Mouse (Mus musculus): ENCODE results near the gene Fpr-rs4. TPM values are rescaled to one million over a fixed set of nuclear protein-coding genes. Genes with fewer than 3 reads are reported as not detected.
"Not testable (repeated sequence)": the region's sequence is repeated elsewhere in the genome, so short reads cannot be mapped to it uniquely, and the experiment has no call there.

The Fpr-rs4 gene
- not detected in 2 replicates for polyA plus RNA-seq (2012)

DNA sequence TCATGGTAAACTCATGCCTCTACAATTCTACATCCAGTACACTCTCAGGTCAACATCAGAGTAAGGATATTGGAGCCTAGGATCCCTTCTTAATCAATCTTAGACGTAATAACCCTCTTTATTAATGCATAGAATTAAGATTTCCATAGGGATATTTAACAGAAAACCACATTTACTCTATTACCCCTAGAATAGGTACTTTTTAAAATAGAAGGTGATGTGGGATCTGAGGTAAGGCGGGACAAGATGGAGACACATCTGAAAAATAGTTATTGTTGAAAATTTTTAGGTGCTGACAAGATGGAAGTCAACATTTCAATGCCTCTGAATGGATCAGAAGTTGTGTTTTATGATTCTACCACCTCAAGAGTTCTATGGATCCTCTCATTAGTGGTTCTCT, at the start of gene Fpr-rs4:
Fpr-rs4 (plus strand) TSS at position 301 of the 400 bp plus-strand sequence.
- Histone ChIP-seq H3K4me3 (replicated peaks) (no peak within 1 kb of the TSS), H3K36me3 (ENCODE audit: control insufficient read depth) (no peaks in the 10 kb centered on the region)

DNA sequence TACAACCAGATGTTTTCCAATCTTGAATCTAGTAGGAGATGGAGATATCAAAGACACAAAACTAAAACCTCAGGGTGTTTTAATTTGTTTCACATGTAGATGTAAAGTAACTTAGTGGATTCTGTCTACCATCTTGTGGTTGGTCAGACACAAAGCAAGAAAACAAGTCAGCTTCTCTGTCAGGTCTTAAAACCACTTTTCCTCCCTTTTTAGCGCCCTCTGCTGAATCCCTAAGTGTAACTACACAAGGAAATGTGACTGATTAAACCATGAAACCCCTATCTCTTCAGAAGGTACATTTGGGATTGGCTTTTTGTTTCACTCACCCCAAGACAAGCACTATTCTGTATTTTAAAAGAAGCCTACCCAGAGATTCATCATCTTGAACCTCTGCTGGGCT, 48.1 kb upstream of the Fpr-rs4 start:
- Histone ChIP-seq H3K4me1 (ENCODE audit: control insufficient read depth) (no peaks in the 10 kb centered on the region), H3K9me3 (ENCODE audit: control insufficient read depth, low read length) (peaks cover 3% of the 10 kb centered on the region), H3K36me3 (ENCODE audit: control insufficient read depth) (no peaks in the 10 kb centered on the region), H3K4me3 (replicated peaks) (no peak overlapping the region), H3K27me3 (ENCODE audit: control insufficient read depth) (no peaks in the 10 kb centered on the region)
- TF ChIP-seq GATA1 (IDR thresholded peaks at IDR 0.05; ENCODE audit: low read length), result no peak
- no peak for TF ChIP-seq TAL1 (IDR thresholded peaks at IDR 0.05; ENCODE audit: low read length)

More for the DNA sequence above, at the start of gene Fpr-rs4:
- H3K27me3 ChIP-seq (ENCODE audit: control insufficient read depth), result no peaks in the 10 kb centered on the region
- TF ChIP-seq GATA1 (IDR thresholded peaks at IDR 0.05; ENCODE audit: low read length) (no peak), TAL1 (IDR thresholded peaks at IDR 0.05; ENCODE audit: low read length) (no peak)
- no peaks in the 10 kb centered on the region for H3K9me3 ChIP-seq (ENCODE audit: control insufficient read depth, low read length)
- no peaks in the 10 kb centered on the region for H3K4me1 ChIP-seq (ENCODE audit: control insufficient read depth)

DNA sequence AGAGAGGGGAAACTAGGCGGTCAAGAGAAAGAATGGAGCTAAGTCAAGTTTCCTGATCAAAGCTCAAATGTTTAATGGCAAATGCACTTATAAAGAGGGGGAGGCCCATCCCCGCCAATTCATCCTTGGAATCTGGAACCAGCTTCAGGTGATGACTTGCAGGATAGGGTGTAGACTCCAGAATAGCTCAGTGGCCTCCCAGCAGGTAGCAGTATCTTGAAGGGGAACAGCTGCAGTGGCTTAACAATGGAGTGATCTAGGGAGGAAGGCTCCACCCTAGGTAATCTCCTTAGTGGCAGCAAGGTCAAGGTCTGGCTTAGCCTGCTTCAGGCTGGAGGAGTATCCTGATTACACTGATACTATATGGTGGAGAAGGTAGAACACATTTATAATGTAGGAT, 40.3 kb upstream of the Fpr-rs4 start:
- H3K9me3 ChIP-seq (ENCODE audit: control insufficient read depth, low read length), result peaks cover 18% of the 10 kb centered on the region
- not testable (repeated sequence) for H3K4me1 ChIP-seq (ENCODE audit: control insufficient read depth); H3K36me3 ChIP-seq (ENCODE audit: control insufficient read depth); H3K27me3 ChIP-seq (ENCODE audit: control insufficient read depth); H3K4me3 ChIP-seq (replicated peaks)

DNA sequence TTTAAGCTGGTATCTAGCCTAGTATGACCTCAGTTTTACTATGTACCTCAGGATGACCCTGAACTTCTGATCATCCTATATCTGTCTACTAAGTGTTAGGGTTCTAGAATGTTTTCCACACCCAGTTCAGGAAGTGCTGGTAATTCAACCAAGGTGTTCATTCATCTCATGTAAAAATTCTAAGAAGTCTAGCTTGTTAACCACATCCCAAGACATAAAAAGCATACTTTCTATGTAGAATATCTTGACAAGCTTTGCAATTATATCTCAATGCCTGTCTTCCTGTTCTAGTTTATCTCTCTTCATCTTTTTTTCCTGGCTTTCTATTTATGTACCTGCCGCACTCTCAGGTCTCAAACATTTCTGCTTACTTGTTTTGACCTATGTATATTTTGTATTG, 16.8 kb upstream of the Fpr-rs4 start:
- H3K36me3 ChIP-seq (ENCODE audit: control insufficient read depth), result no peaks in the 10 kb centered on the region
- no peaks in the 10 kb centered on the region for H3K27me3 ChIP-seq (ENCODE audit: control insufficient read depth)
- H3K4me1 ChIP-seq (ENCODE audit: control insufficient read depth), result no peaks in the 10 kb centered on the region
- H3K9me3 ChIP-seq (ENCODE audit: control insufficient read depth, low read length), result no peaks in the 10 kb centered on the region
- no peak overlapping the region for H3K4me3 ChIP-seq (replicated peaks)
- no peak for TF ChIP-seq TAL1 (IDR thresholded peaks at IDR 0.05; ENCODE audit: low read length)
- no peak for TF ChIP-seq GATA1 (IDR thresholded peaks at IDR 0.05; ENCODE audit: low read length)

DNA sequence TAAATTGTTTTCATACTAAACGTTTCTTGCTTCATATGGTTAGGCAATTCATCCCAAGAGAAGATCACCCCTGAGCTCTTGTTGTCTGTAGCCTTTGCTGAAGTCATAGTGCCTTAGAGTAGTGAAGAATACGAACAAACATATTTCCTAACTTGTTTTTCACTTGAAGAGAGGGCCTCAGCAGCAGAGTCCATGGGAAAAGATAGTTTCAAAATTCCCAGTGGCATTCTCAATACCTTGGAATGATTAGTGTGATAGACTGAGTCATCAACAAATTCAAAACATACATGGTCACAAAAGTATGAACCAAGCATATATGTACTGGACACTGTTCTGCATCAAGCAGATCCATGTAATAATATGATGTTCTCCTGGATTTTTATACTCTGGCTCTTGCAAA, 27.6 kb downstream of the Fpr-rs4 start, which contains the start of gene Vmn2r124:
Vmn2r124 (plus strand) TSS at position 301 of the 400 bp plus-strand sequence.
- H3K4me3 ChIP-seq (replicated peaks), result no peak within 1 kb of the TSS
- no peaks in the 10 kb centered on the region for H3K4me1 ChIP-seq (ENCODE audit: control insufficient read depth)
- H3K27me3 ChIP-seq (ENCODE audit: control insufficient read depth), result no peaks in the 10 kb centered on the region
- TF ChIP-seq TAL1 (IDR thresholded peaks at IDR 0.05; ENCODE audit: low read length) (no peak), GATA1 (IDR thresholded peaks at IDR 0.05; ENCODE audit: low read length) (no peak)
- no peaks in the 10 kb centered on the region for H3K36me3 ChIP-seq (ENCODE audit: control insufficient read depth)
- no peaks in the 10 kb centered on the region for H3K9me3 ChIP-seq (ENCODE audit: control insufficient read depth, low read length)

Other genes with a start within 250 kb of the Fpr-rs4 start
- gene Spaca6, start 194.6 kb upstream of the Fpr-rs4 start, polyA plus RNA-seq (2012), result 0.18 TPM in 1 of 2 replicates, not detected in the other
- not detected in 2 replicates for gene Has1, start 166.5 kb upstream of the Fpr-rs4 start, polyA plus RNA-seq (2012)
- 0.03 TPM in 1 of 2 replicates, not detected in the other for gene Fpr1, start 137.8 kb upstream of the Fpr-rs4 start, polyA plus RNA-seq (2012)
- not detected in 2 replicates for gene Fpr2, start 133.9 kb upstream of the Fpr-rs4 start, polyA plus RNA-seq (2012)
- gene Fpr3, start 133.9 kb upstream of the Fpr-rs4 start, polyA plus RNA-seq (2012), result not detected in 2 replicates
- gene Vmn2r124, start 27.7 kb downstream of the Fpr-rs4 start, polyA plus RNA-seq (2012), result not detected in 2 replicates
- 0.04 TPM in 1 of 2 replicates, not detected in the other for gene Vmn2r91, start 63.3 kb downstream of the Fpr-rs4 start, polyA plus RNA-seq (2012)
- gene Vmn2r92, start 130.2 kb downstream of the Fpr-rs4 start, polyA plus RNA-seq (2012), result not detected in 2 replicates

All from erythroblast, embryonic 14.5 days (primary cell).